Mouse (Mus musculus) MN1 (cell line): ENCODE data around the gene Tmem269.

Source experiments
- DNase-seq: peaks from one replicate; pipeline ENCODE4 v3.0.0-alpha.2; 2016; ENCODE audit warnings: low spot score

Tmem269 gene

GRCm38 (mm10) chr4:119180133-119180707 lies 37.8 kb downstream of the Tmem269 start:
- no peak for DNase-seq

- no peak for DNase-seq
These were observed 39.7 kb downstream of the Tmem269 start for GRCm38 (mm10) chr4:119178331-119178730.

- no peak for DNase-seq
These were observed 40.3 kb downstream of the Tmem269 start for GRCm38 (mm10) chr4:119177702-119178101.

GRCm38 (mm10) chr4:119173851-119174453 lies 44.1 kb downstream of the Tmem269 start, which contains the start of gene Zfp691:
Gene Zfp691 (minus strand): TSS chr4:119174195.
- DNase-seq: peak; percentile 93

- peak; percentile 6 for DNase-seq
These were observed 44.9 kb downstream of the Tmem269 start for GRCm38 (mm10) chr4:119172919-119173650.

- DNase-seq: peak; percentile 75
These were observed 50.4 kb downstream of the Tmem269 start for GRCm38 (mm10) chr4:119167663-119168062.

GRCm38 (mm10) chr4:119167068-119167467 lies 50.9 kb downstream of the Tmem269 start:
- no peak for DNase-seq

- no peak for DNase-seq
These were observed 52.1 kb downstream of the Tmem269 start for GRCm38 (mm10) chr4:119165916-119166315.

GRCm38 (mm10) chr4:119162990-119163389 lies 55.0 kb downstream of the Tmem269 start:
- DNase-seq: no peak

GRCm38 (mm10) chr4:119161358-119161757 lies 56.7 kb downstream of the Tmem269 start:
- no peak for DNase-seq

GRCm38 (mm10) chr4:119157891-119158290 lies 60.1 kb downstream of the Tmem269 start:
- DNase-seq: no peak

- no peak for DNase-seq
These were observed 60.8 kb downstream of the Tmem269 start for GRCm38 (mm10) chr4:119157186-119157585.
